Mouse (Mus musculus) hindbrain, embryonic 16.5 days (tissue): ENCODE results near the gene Focad. TPM values are rescaled to one million over a fixed set of nuclear protein-coding genes. Genes with fewer than 3 reads are reported as not detected.

ENCODE experiments used
- ATAC-seq: fragments of 200-750 bp; cut with Nextera tagmentation; 2 replicates; pipeline ENCODE4 v1.8.0; 2017; ENCODE audit warnings: moderate TSS enrichment, moderate library complexity
- H3K27ac ChIP-seq: fragments of 300-500 bp; sonication (generic); 2 replicates; pipeline ENCODE4 v1.5.1; 2014; ENCODE audit warnings: low read depth, mild to moderate bottlenecking, control low read depth, low read length, moderate library complexity
- H3K27me3 ChIP-seq: fragments of 300-500 bp; sonication (generic); replicated peaks from 2 replicates; pipeline ENCODE4 v1.6.1; 2014; ENCODE audit warnings: low read length; ENCODE audit not compliant: control insufficient read depth, insufficient read depth
- H3K36me3 ChIP-seq: fragments of 300-500 bp; sonication (generic); 2 replicates; pipeline ENCODE4 v1.6.1; 2014; ENCODE audit warnings: mild to moderate bottlenecking, low read length, moderate library complexity, mixed read lengths; ENCODE audit not compliant: control insufficient read depth, insufficient read depth
- H3K4me1 ChIP-seq: fragments of 300-500 bp; sonication (generic); 2 replicates; pipeline ENCODE4 v1.6.1; 2014; ENCODE audit warnings: low read depth, low read length; ENCODE audit not compliant: control insufficient read depth, insufficient read depth
- H3K4me2 ChIP-seq: fragments of 300-500 bp; sonication (generic); 2 replicates; pipeline ENCODE4 v1.6.1; 2014; ENCODE audit warnings: mild to moderate bottlenecking, low read length, control low read depth, moderate library complexity
- H3K4me3 ChIP-seq: fragments of 300-500 bp; sonication (generic); 2 replicates; pipeline ENCODE4 v1.5.1; 2014; ENCODE audit warnings: mild to moderate bottlenecking, low read length, control low read depth, moderate library complexity
- H3K9ac ChIP-seq: fragments of 300-500 bp; sonication (generic); 2 replicates; pipeline ENCODE4 v1.6.1; 2014; ENCODE audit warnings: low read depth, mild to moderate bottlenecking, control low read depth, low read length, moderate library complexity
- H3K9me3 ChIP-seq: fragments of 300-500 bp; sonication (generic); 2 replicates; pipeline ENCODE4 v1.6.1; 2014; ENCODE audit warnings: mild to moderate bottlenecking, low read length, moderate library complexity; ENCODE audit not compliant: control insufficient read depth
- WGBS: fragments of 180-500 bp; shearing (Covaris S2); extraction: QIAGEN DNeasy Blood & Tissue Kit; methylation state at CpG from one replicate; pipeline ENCODE4 v1.1.7; 2014; 5-methylcytosine and 5-hydroxymethylcytosine counted together
- polyA plus RNA-seq: library from polyadenylated mRNA; unstranded; fragments of >200 nt; fragmentation: Nextera tagmentation; extraction: Ambion mirVana; gene quantifications from 2 replicates; pipeline ENCODE4 v1.2.1, GENCODE M21; 2015

Gene Focad
- polyA plus RNA-seq, 1 experiment from 2014 or later = 11.7 TPM

GRCm38 (mm10) chr4:88135936-88136335, 41.5 kb downstream of the Focad start:
- no peaks in the 10 kb centered on the region for H3K36me3 ChIP-seq
- H3K9ac ChIP-seq = no peak overlapping the region
- no peak for ATAC-seq
- 30% methylated on average over 2 of the region's 2 CpGs for WGBS
- H3K9me3 ChIP-seq = no peaks in the 10 kb centered on the region
- H3K27me3 ChIP-seq = no peaks in the 10 kb centered on the region
- peak overlapping the region; percentile 66 for H3K27ac ChIP-seq
- no peak overlapping the region for H3K4me3 ChIP-seq
- peak overlapping the region; percentile 10; the same call in 1 of the 2 replicates for H3K4me2 ChIP-seq
- H3K4me1 ChIP-seq = peaks cover 6% of the 10 kb centered on the region; the same call in 1 of the 2 replicates

GRCm38 (mm10) chr4:88136528-88136927, 42.1 kb downstream of the Focad start:
- H3K27ac ChIP-seq = no peak overlapping the region; the same call in 1 of the 2 replicates
- no peak overlapping the region for H3K4me2 ChIP-seq
- peaks cover 6% of the 10 kb centered on the region; the same call in 1 of the 2 replicates for H3K4me1 ChIP-seq
- no peaks in the 10 kb centered on the region for H3K27me3 ChIP-seq
- no peaks in the 10 kb centered on the region for H3K36me3 ChIP-seq
- 36% methylated on average over 4 of the region's 4 CpGs for WGBS
- H3K9ac ChIP-seq = no peak overlapping the region
- ATAC-seq = no peak
- H3K9me3 ChIP-seq = no peaks in the 10 kb centered on the region
- H3K4me3 ChIP-seq = no peak overlapping the region

- H3K9ac ChIP-seq = no peak overlapping the region
- peaks cover 6% of the 10 kb centered on the region; the same call in 1 of the 2 replicates for H3K4me1 ChIP-seq
- 96% methylated on average over 2 of the region's 2 CpGs for WGBS
- H3K4me2 ChIP-seq = no peak overlapping the region
- no peaks in the 10 kb centered on the region for H3K9me3 ChIP-seq
- H3K27me3 ChIP-seq = no peaks in the 10 kb centered on the region
- ATAC-seq = no peak
- no peak overlapping the region for H3K27ac ChIP-seq
- H3K4me3 ChIP-seq = no peak overlapping the region
- no peaks in the 10 kb centered on the region for H3K36me3 ChIP-seq
These were observed 44.0 kb downstream of the Focad start for GRCm38 (mm10) chr4:88138366-88138917.

- Histone ChIP-seq H3K27ac (no peak overlapping the region), H3K9ac (no peak overlapping the region), H3K4me3 (no peak overlapping the region), H3K27me3 (no peaks in the 10 kb centered on the region), H3K36me3 (no peaks in the 10 kb centered on the region), H3K4me1 (no peaks in the 10 kb centered on the region), H3K9me3 (no peaks in the 10 kb centered on the region), H3K4me2 (no peak overlapping the region)
- no peak for ATAC-seq
- 55% methylated on average over 1 of the region's 1 CpGs for WGBS
These were observed 55.0 kb downstream of the Focad start for GRCm38 (mm10) chr4:88149462-88149861.

- no peaks in the 10 kb centered on the region for H3K9me3 ChIP-seq
- no peak overlapping the region for H3K4me3 ChIP-seq
- H3K4me1 ChIP-seq = peaks cover 3% of the 10 kb centered on the region; the same call in 1 of the 2 replicates
- H3K9ac ChIP-seq = no peak overlapping the region
- ATAC-seq = no peak
- no peaks in the 10 kb centered on the region for H3K27me3 ChIP-seq
- H3K36me3 ChIP-seq = no peaks in the 10 kb centered on the region
- no peak overlapping the region for H3K27ac ChIP-seq
- no peak overlapping the region for H3K4me2 ChIP-seq
- WGBS = 70% methylated on average over 3 of the region's 3 CpGs
These were observed 61.2 kb downstream of the Focad start for GRCm38 (mm10) chr4:88155490-88156160.

GRCm38 (mm10) chr4:88156961-88157360, 62.5 kb downstream of the Focad start:
- Histone ChIP-seq H3K4me1 (peaks cover 3% of the 10 kb centered on the region; the same call in 1 of the 2 replicates), H3K27me3 (no peaks in the 10 kb centered on the region), H3K9ac (no peak overlapping the region), H3K36me3 (no peaks in the 10 kb centered on the region), H3K9me3 (no peaks in the 10 kb centered on the region), H3K4me3 (no peak overlapping the region), H3K4me2 (no peak overlapping the region), H3K27ac (no peak overlapping the region)
- 72% methylated on average over 5 of the region's 5 CpGs for WGBS
- 0 out of 2 replicates have a peak, but pooled peaks have one; percentile 18 for ATAC-seq

- H3K4me1 ChIP-seq = peaks cover 3% of the 10 kb centered on the region; the same call in 1 of the 2 replicates
- no peak overlapping the region for H3K9ac ChIP-seq
- H3K4me3 ChIP-seq = no peak overlapping the region
- 65% methylated on average over 6 of the region's 6 CpGs for WGBS
- H3K27me3 ChIP-seq = no peaks in the 10 kb centered on the region
- ATAC-seq = peak; percentile 38; the same call in 1 of the 2 replicates
- H3K9me3 ChIP-seq = no peaks in the 10 kb centered on the region
- H3K36me3 ChIP-seq = no peaks in the 10 kb centered on the region
- no peak overlapping the region for H3K4me2 ChIP-seq
- no peak overlapping the region for H3K27ac ChIP-seq
These were observed 63.2 kb downstream of the Focad start for GRCm38 (mm10) chr4:88157644-88158043.

- Histone ChIP-seq H3K4me3 (no peak overlapping the region), H3K4me2 (no peak overlapping the region), H3K36me3 (no peaks in the 10 kb centered on the region), H3K9me3 (no peaks in the 10 kb centered on the region), H3K27me3 (no peaks in the 10 kb centered on the region), H3K4me1 (peaks cover 9% of the 10 kb centered on the region), H3K9ac (no peak overlapping the region), H3K27ac (no peak overlapping the region)
- ATAC-seq = no peak
- WGBS = 81% methylated on average over 5 of the region's 5 CpGs
These were observed 64.8 kb downstream of the Focad start for GRCm38 (mm10) chr4:88159256-88159655.

- no peak for ATAC-seq
- H3K36me3 ChIP-seq = no peaks in the 10 kb centered on the region
- no peak overlapping the region for H3K27ac ChIP-seq
- H3K27me3 ChIP-seq = no peaks in the 10 kb centered on the region
- 69% methylated on average over 6 of the region's 6 CpGs for WGBS
- peaks cover 9% of the 10 kb centered on the region for H3K4me1 ChIP-seq
- no peak overlapping the region for H3K9ac ChIP-seq
- H3K4me3 ChIP-seq = no peak overlapping the region
- H3K9me3 ChIP-seq = no peaks in the 10 kb centered on the region
- H3K4me2 ChIP-seq = no peak overlapping the region
These were observed 65.3 kb downstream of the Focad start for GRCm38 (mm10) chr4:88159700-88160099.
